Mouse (Mus musculus): Measurements from ENCODE around the gene Gas2l2. TPM values are rescaled to one million over a fixed set of nuclear protein-coding genes. Genes with fewer than 3 reads are reported as not detected.

The Gas2l2 gene
- polyA plus RNA-seq, 3 experiments from 2014 or later, result not detected

- ATAC-seq, result no peak
Observed at GRCm38 (mm10) chr11:83393062-83393461, 36.2 kb downstream of the Gas2l2 start.

DNA sequence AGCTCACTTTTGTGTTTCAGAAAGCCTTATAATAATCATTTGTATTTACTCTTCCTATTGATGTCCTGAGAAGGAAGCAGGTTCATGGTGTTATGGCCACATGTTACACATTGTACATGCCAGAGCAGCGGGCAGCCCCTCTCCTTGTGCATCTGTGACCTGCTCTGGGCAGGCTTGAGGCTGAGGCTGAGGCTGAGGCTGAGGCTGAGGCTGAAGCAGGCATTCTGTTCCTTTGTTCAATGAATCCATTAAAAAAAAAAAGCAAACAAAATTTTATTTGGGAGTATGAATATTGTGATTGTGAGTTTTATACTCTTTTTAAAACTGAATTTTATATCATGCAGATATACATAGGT is 45.7 kb downstream of the Gas2l2 start:
- ATAC-seq, result no peak

DNA sequence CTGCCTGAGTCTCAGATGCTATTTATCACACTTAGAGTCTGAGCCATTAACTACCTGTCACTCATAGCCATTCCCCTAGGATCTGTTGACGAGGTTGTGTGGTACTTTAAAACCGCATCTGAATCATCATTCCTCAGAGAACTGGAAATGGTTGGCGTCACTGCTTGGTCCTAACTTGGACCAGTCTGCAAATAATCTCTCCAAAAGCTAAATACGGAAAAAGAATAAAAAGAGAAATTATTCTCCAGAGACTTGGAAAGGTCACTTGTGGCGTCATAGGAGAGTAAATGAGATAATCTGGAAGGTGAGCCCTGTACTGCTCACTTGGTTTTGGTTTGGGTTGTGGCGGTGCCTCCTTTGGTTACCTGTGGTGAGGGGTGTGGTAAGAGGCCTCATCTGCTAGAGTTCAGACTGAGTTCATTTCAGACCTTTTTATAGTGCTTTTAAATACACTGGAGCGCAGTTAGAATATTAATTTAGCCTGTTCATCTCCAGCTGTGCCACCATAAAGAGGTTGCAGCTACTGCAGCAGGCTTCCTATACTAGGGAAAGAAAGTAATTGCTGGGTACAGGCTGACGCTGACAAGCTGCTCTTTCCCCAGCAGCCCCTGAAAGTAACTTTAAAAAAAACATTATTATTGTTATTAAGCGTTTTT is 46.3 kb downstream of the Gas2l2 start:
- no peak for ATAC-seq

GRCm38 (mm10) chr11:83379745-83380341 is 49.4 kb downstream of the Gas2l2 start:
- ATAC-seq, result no peak

Other genes with a start within 250 kb of the Gas2l2 start
- 1 to 10 TPM; 2.5 to 4.4 (median 3.8) TPM for gene Slfn3, start 238.1 kb downstream of the Gas2l2 start, polyA plus RNA-seq (2017; shearing (Covaris generic))
- gene Slfn14, start 142.7 kb downstream of the Gas2l2 start, polyA plus RNA-seq (2017; shearing (Covaris generic)), result under 1 TPM in 1 of 3 experiments, not detected in 2; 0.09 TPM
- 10 to 100 TPM; 57.2 to 59.1 (median 57.7) TPM for gene Ap2b1, start 130.4 kb downstream of the Gas2l2 start, polyA plus RNA-seq (2017; shearing (Covaris generic))
- gene Pex12, start 126.9 kb downstream of the Gas2l2 start, polyA plus RNA-seq (2017; shearing (Covaris generic)), result 10 to 100 TPM in 2 of 3 experiments, 1 to 10 TPM in 1; 8.4 to 15.4 (median 13.2) TPM
- gene Rasl10b, start 20.3 kb downstream of the Gas2l2 start, polyA plus RNA-seq (2017; shearing (Covaris generic)), result not detected
- 1 to 10 TPM in 1 of 3 experiments, under 1 TPM in 1, not detected in 1; 0.48 to 1.6 TPM for gene 1700020L24Rik, start 8.2 kb upstream of the Gas2l2 start, polyA plus RNA-seq (2017; shearing (Covaris generic))
- gene Mmp28, start 33.6 kb upstream of the Gas2l2 start, polyA plus RNA-seq (2017; shearing (Covaris generic)), result not detected
- gene Taf15, start 43.6 kb upstream of the Gas2l2 start, polyA plus RNA-seq (2017; shearing (Covaris generic)), result 10 to 100 TPM; 17.8 to 20.6 (median 19.4) TPM
- 1 to 10 TPM in 1 of 3 experiments, under 1 TPM in 1, not detected in 1; 0.24 to 6.5 TPM for gene Heatr9, start 92.7 kb upstream of the Gas2l2 start, polyA plus RNA-seq (2017; shearing (Covaris generic))
- gene Ccl5, start 101.1 kb upstream of the Gas2l2 start, polyA plus RNA-seq (2017; shearing (Covaris generic)), result 1,000 to 10,000 TPM in 1 of 3 experiments, 100 to 1,000 TPM in 2; 180 to 6,393 (median 256) TPM
- not detected for gene Ccl9, start 149.2 kb upstream of the Gas2l2 start, polyA plus RNA-seq (2017; shearing (Covaris generic))
- 1 to 10 TPM in 1 of 3 experiments, not detected in 2; 1.3 TPM for gene Ccl6, start 163.6 kb upstream of the Gas2l2 start, polyA plus RNA-seq (2017; shearing (Covaris generic))
- gene Rpl9-ps1, start 216.2 kb upstream of the Gas2l2 start, polyA plus RNA-seq (2017; shearing (Covaris generic)), result not detected
- gene Ccl3, start 219.9 kb upstream of the Gas2l2 start, polyA plus RNA-seq (2017; shearing (Covaris generic)), result 10 to 100 TPM in 1 of 3 experiments, 1 to 10 TPM in 1, under 1 TPM in 1; 0.75 to 40.0 (median 1.2) TPM
- 100 to 1,000 TPM in 1 of 3 experiments, 1 to 10 TPM in 2; 6.4 to 184 (median 8.0) TPM for gene Ccl4, start 233.1 kb upstream of the Gas2l2 start, polyA plus RNA-seq (2017; shearing (Covaris generic))

Data from inflammation-experienced regulatory T-cells, adult 6 months (primary cell).